Mouse (Mus musculus): Measurements from ENCODE around the gene Camsap3. TPM values are rescaled to one million over a fixed set of nuclear protein-coding genes. Genes with fewer than 3 reads are reported as not detected.

The Camsap3 gene
- total and polyA plus RNA-seq, 3 experiments = 0.36 to 0.51 TPM; not detected in 1

- dilution Hi-C loops (cut with MboI; ENCODE audit: extremely low pct_ligation_motif_present, extremely low pct_unique_long_range_greater_than_20kb, low sequenced_read_pairs) (no loop called here), in situ Hi-C loops (cut with MboI; ENCODE audit: low pct_ligation_motif_present, low pct_unique_long_range_greater_than_20kb, low sequenced_read_pairs) (no loop called here)
- no peaks in the 10 kb centered on the region for H3K9me3 ChIP-seq (replicated peaks; ENCODE audit: low read length)
- H3K27me3 ChIP-seq (replicated peaks) = no peaks in the 10 kb centered on the region
- no peaks in the 10 kb centered on the region for H3K36me3 ChIP-seq (replicated peaks in 1 of 2; ENCODE audit: control insufficient read depth in 1 of 2, insufficient read depth in 1 of 2, low read length in 1 of 2)
- H3K4me1 ChIP-seq (ENCODE audit: control insufficient read depth in 1 of 2, insufficient read depth in 2 of 2) = peaks cover 5 to 21% of the 10 kb centered on the region in 2 experiments
- H3K9ac ChIP-seq (ENCODE audit: insufficient read depth, low read depth) = no peak overlapping the region
- H3K4me2 ChIP-seq (ENCODE audit: insufficient read depth, low read depth, poor library complexity, severe bottlenecking) = peak overlapping the region; percentile 42; the same call in 1 of the 2 replicates
- DNase-seq (ENCODE audit: extremely low read depth) = no peak
- H3K4me3 ChIP-seq (replicated peaks in 1 of 3; ENCODE audit: low read depth in 2 of 3, low read length in 2 of 3, poor library complexity in 1 of 3) = no peak overlapping the region
- no peaks in the 10 kb centered on the region for H3K79me2 ChIP-seq (replicated peaks; ENCODE audit: control insufficient read depth, extremely low read depth, insufficient read depth, poor library complexity, severe bottlenecking)
- no peak overlapping the region for H3K27ac ChIP-seq (ENCODE audit: insufficient read depth, low read depth)
- TF ChIP-seq BHLHE40 (IDR thresholded peaks at IDR 0.05; ENCODE audit: low read depth, low read length) (peak; percentile 92), MAFK (IDR thresholded peaks at IDR 0.05; ENCODE audit: insufficient replicate concordance, low read length) (no peak)
Observed at GRCm38 (mm10) chr8:3654726-3655508, 67.8 kb downstream of the Camsap3 start.

- Histone ChIP-seq H3K36me3 (replicated peaks in 1 of 2; ENCODE audit: control insufficient read depth in 1 of 2, insufficient read depth in 1 of 2, low read length in 1 of 2) (no peaks in the 10 kb centered on the region), H3K9ac (ENCODE audit: insufficient read depth, low read depth) (no peak within 1 kb of the TSS), H3K4me2 (ENCODE audit: insufficient read depth, low read depth, poor library complexity, severe bottlenecking) (peak within 1 kb of the TSS; percentile 42; the same call in 1 of the 2 replicates), H3K79me2 (replicated peaks; ENCODE audit: control insufficient read depth, extremely low read depth, insufficient read depth, poor library complexity, severe bottlenecking) (no peaks in the 10 kb centered on the region), H3K27ac (ENCODE audit: insufficient read depth, low read depth) (no peak within 1 kb of the TSS), H3K4me3 (replicated peaks in 1 of 3; ENCODE audit: low read depth in 2 of 3, low read length in 2 of 3, poor library complexity in 1 of 3) (no peak within 1 kb of the TSS), H3K27me3 (replicated peaks) (no peaks in the 10 kb centered on the region), H3K4me1 (ENCODE audit: control insufficient read depth in 1 of 2, insufficient read depth in 2 of 2) (peaks cover 5 to 26% of the 10 kb centered on the region in 2 experiments), H3K9me3 (replicated peaks; ENCODE audit: low read length) (no peaks in the 10 kb centered on the region)
- no peak for DNase-seq (ENCODE audit: extremely low read depth)
- no peak for TF ChIP-seq MAFK (IDR thresholded peaks at IDR 0.05; ENCODE audit: insufficient replicate concordance, low read length)
- no peak for TF ChIP-seq POLR2AphosphoS2 (IDR thresholded peaks at IDR 0.05; ENCODE audit: low read depth, low read length)
- dilution Hi-C loops (cut with MboI; ENCODE audit: extremely low pct_ligation_motif_present, extremely low pct_unique_long_range_greater_than_20kb, low sequenced_read_pairs) (no loop called here), in situ Hi-C loops (cut with MboI; ENCODE audit: low pct_ligation_motif_present, low pct_unique_long_range_greater_than_20kb, low sequenced_read_pairs) (no loop called here)
Observed at GRCm38 (mm10) chr8:3655526-3655925, 68.4 kb downstream of the Camsap3 start, which contains the start of gene Retn. Gene Retn, plus strand, starts transcription at chr8:3655770.

- no peak overlapping the region for H3K9ac ChIP-seq (ENCODE audit: insufficient read depth, low read depth)
- H3K27me3 ChIP-seq (replicated peaks) = no peaks in the 10 kb centered on the region
- H3K4me2 ChIP-seq (ENCODE audit: insufficient read depth, low read depth, poor library complexity, severe bottlenecking) = 0 out of 2 replicates have a peak overlapping the region, but pooled peaks have one; percentile 11
- no peak for DNase-seq (ENCODE audit: extremely low read depth)
- no peaks in the 10 kb centered on the region for H3K79me2 ChIP-seq (replicated peaks; ENCODE audit: control insufficient read depth, extremely low read depth, insufficient read depth, poor library complexity, severe bottlenecking)
- no peak overlapping the region for H3K4me3 ChIP-seq (replicated peaks in 1 of 3; ENCODE audit: low read depth in 2 of 3, low read length in 2 of 3, poor library complexity in 1 of 3)
- H3K27ac ChIP-seq (ENCODE audit: insufficient read depth, low read depth) = no peak overlapping the region
- H3K36me3 ChIP-seq (replicated peaks in 1 of 2; ENCODE audit: control insufficient read depth in 1 of 2, insufficient read depth in 1 of 2, low read length in 1 of 2) = no peaks in the 10 kb centered on the region
- no peaks in the 10 kb centered on the region for H3K9me3 ChIP-seq (replicated peaks; ENCODE audit: low read length)
- no peak for TF ChIP-seq BHLHE40 (IDR thresholded peaks at IDR 0.05; ENCODE audit: low read depth, low read length)
- TF ChIP-seq HCFC1 (IDR thresholded peaks at IDR 0.05; ENCODE audit: low read depth, low read length) = no peak
- no peak for TF ChIP-seq POLR2AphosphoS2 (IDR thresholded peaks at IDR 0.05; ENCODE audit: low read depth, low read length)
- TF ChIP-seq POLR2A (IDR thresholded peaks at IDR 0.05; ENCODE audit: low read depth, low read length) = no peak
- no peak for TF ChIP-seq ZMIZ1 (IDR thresholded peaks at IDR 0.05; ENCODE audit: low read depth, low read length)
- TF ChIP-seq CTCF (conservative IDR thresholded peaks at IDR 0.05 in 1 of 2, IDR thresholded peaks at IDR 0.05 in 1 of 2; ENCODE audit: low read depth in 2 of 2, low read length in 2 of 2) = no peak
- TF ChIP-seq USF1 (IDR thresholded peaks at IDR 0.05; ENCODE audit: low read depth, low read length) = no peak
- no peak for TF ChIP-seq TBP (conservative IDR thresholded peaks at IDR 0.05; ENCODE audit: low read depth, low read length)
- no peak for TF ChIP-seq MAZ (IDR thresholded peaks at IDR 0.05; ENCODE audit: low read depth, low read length)
- dilution Hi-C loops (cut with MboI; ENCODE audit: extremely low pct_ligation_motif_present, extremely low pct_unique_long_range_greater_than_20kb, low sequenced_read_pairs) (no loop called here), in situ Hi-C loops (cut with MboI; ENCODE audit: low pct_ligation_motif_present, low pct_unique_long_range_greater_than_20kb, low sequenced_read_pairs) (no loop called here)
- H3K4me1 ChIP-seq (ENCODE audit: control insufficient read depth in 1 of 2, insufficient read depth in 2 of 2) = peaks cover 9 to 31% of the 10 kb centered on the region in 2 experiments
Observed at GRCm38 (mm10) chr8:3656725-3657381, 69.8 kb downstream of the Camsap3 start.

Other genes with a start within 250 kb of the Camsap3 start
- not detected in 2 replicates for gene A430078G23Rik, start 233.9 kb upstream of the Camsap3 start, total RNA-seq (2012; rRNA removed)
- gene A430078G23Rik, start 233.9 kb upstream of the Camsap3 start, total RNA-seq (2014; rRNA removed) = not detected in 2 replicates
- gene A430078G23Rik, start 233.9 kb upstream of the Camsap3 start, polyA plus RNA-seq (2012; ENCODE audit: insufficient read length, low read depth) = not detected in 2 replicates
- gene Arhgef18, start 194.3 kb upstream of the Camsap3 start, total RNA-seq (2012; rRNA removed) = 0.17 and 0.21 TPM in 2 replicates
- gene Arhgef18, start 194.3 kb upstream of the Camsap3 start, total RNA-seq (2014; rRNA removed) = 0.12 TPM in 1 of 2 replicates, not detected in the other
- gene Arhgef18, start 194.3 kb upstream of the Camsap3 start, polyA plus RNA-seq (2012; ENCODE audit: insufficient read length, low read depth) = 0.26 and 0.27 TPM in 2 replicates
- gene Pex11g, start 119.6 kb upstream of the Camsap3 start, total RNA-seq (2012; rRNA removed) = 4.9 and 5.9 TPM in 2 replicates
- 1.3 and 2.4 TPM in 2 replicates for gene Pex11g, start 119.6 kb upstream of the Camsap3 start, total RNA-seq (2014; rRNA removed)
- gene Pex11g, start 119.6 kb upstream of the Camsap3 start, polyA plus RNA-seq (2012; ENCODE audit: insufficient read length, low read depth) = 1.9 and 2.7 TPM in 2 replicates
- gene Tex45, start 116.4 kb upstream of the Camsap3 start, total RNA-seq (2012; rRNA removed) = not detected in 2 replicates
- not detected in 2 replicates for gene Tex45, start 116.4 kb upstream of the Camsap3 start, total RNA-seq (2014; rRNA removed)
- not detected in 2 replicates for gene Tex45, start 116.4 kb upstream of the Camsap3 start, polyA plus RNA-seq (2012; ENCODE audit: insufficient read length, low read depth)
- 0.25 and 0.64 TPM in 2 replicates for gene Zfp358, start 94.2 kb upstream of the Camsap3 start, total RNA-seq (2012; rRNA removed)
- gene Zfp358, start 94.2 kb upstream of the Camsap3 start, total RNA-seq (2014; rRNA removed) = 0.54 TPM in 1 of 2 replicates, not detected in the other
- 0.17 TPM in 1 of 2 replicates, not detected in the other for gene Zfp358, start 94.2 kb upstream of the Camsap3 start, polyA plus RNA-seq (2012; ENCODE audit: insufficient read length, low read depth)
- 18.1 and 20.5 TPM in 2 replicates for gene Mcoln1, start 86.8 kb upstream of the Camsap3 start, total RNA-seq (2012; rRNA removed)
- gene Mcoln1, start 86.8 kb upstream of the Camsap3 start, total RNA-seq (2014; rRNA removed) = 11.5 and 13.0 TPM in 2 replicates
- gene Mcoln1, start 86.8 kb upstream of the Camsap3 start, polyA plus RNA-seq (2012; ENCODE audit: insufficient read length, low read depth) = 26.5 and 28.0 TPM in 2 replicates
- gene Pnpla6, start 71.9 kb upstream of the Camsap3 start, total RNA-seq (2012; rRNA removed) = 27.7 and 29.6 TPM in 2 replicates
- gene Pnpla6, start 71.9 kb upstream of the Camsap3 start, total RNA-seq (2014; rRNA removed) = 12.5 and 13.7 TPM in 2 replicates
- gene Pnpla6, start 71.9 kb upstream of the Camsap3 start, polyA plus RNA-seq (2012; ENCODE audit: insufficient read length, low read depth) = 38.6 and 39.8 TPM in 2 replicates
- 0.84 and 1.1 TPM in 2 replicates for gene C330021F23Rik, start 19.3 kb upstream of the Camsap3 start, total RNA-seq (2012; rRNA removed)
- gene C330021F23Rik, start 19.3 kb upstream of the Camsap3 start, total RNA-seq (2014; rRNA removed) = not detected in 2 replicates
- gene C330021F23Rik, start 19.3 kb upstream of the Camsap3 start, polyA plus RNA-seq (2012; ENCODE audit: insufficient read length, low read depth) = 0.60 and 1.0 TPM in 2 replicates
- gene Xab2, start 34.0 kb downstream of the Camsap3 start, total RNA-seq (2012; rRNA removed) = 60.7 and 62.7 TPM in 2 replicates
- gene Xab2, start 34.0 kb downstream of the Camsap3 start, total RNA-seq (2014; rRNA removed) = 46.1 and 49.9 TPM in 2 replicates
- 57.1 and 62.0 TPM in 2 replicates for gene Xab2, start 34.0 kb downstream of the Camsap3 start, polyA plus RNA-seq (2012; ENCODE audit: insufficient read length, low read depth)
- 70.2 and 85.3 TPM in 2 replicates for gene Pet100, start 34.3 kb downstream of the Camsap3 start, total RNA-seq (2012; rRNA removed)
- 38.8 and 39.0 TPM in 2 replicates for gene Pet100, start 34.3 kb downstream of the Camsap3 start, total RNA-seq (2014; rRNA removed)
- 62.7 and 86.0 TPM in 2 replicates for gene Pet100, start 34.3 kb downstream of the Camsap3 start, polyA plus RNA-seq (2012; ENCODE audit: insufficient read length, low read depth)
- gene Pcp2, start 38.3 kb downstream of the Camsap3 start, total RNA-seq (2012; rRNA removed) = 0.29 and 0.38 TPM in 2 replicates
- not detected in 2 replicates for gene Pcp2, start 38.3 kb downstream of the Camsap3 start, total RNA-seq (2014; rRNA removed)
- gene Pcp2, start 38.3 kb downstream of the Camsap3 start, polyA plus RNA-seq (2012; ENCODE audit: insufficient read length, low read depth) = 0.56 TPM in 1 of 2 replicates, not detected in the other
- 92.1 and 123 TPM in 2 replicates for gene Stxbp2, start 43.7 kb downstream of the Camsap3 start, total RNA-seq (2012; rRNA removed)
- 53.9 and 60.9 TPM in 2 replicates for gene Stxbp2, start 43.7 kb downstream of the Camsap3 start, total RNA-seq (2014; rRNA removed)
- 136 and 149 TPM in 2 replicates for gene Stxbp2, start 43.7 kb downstream of the Camsap3 start, polyA plus RNA-seq (2012; ENCODE audit: insufficient read length, low read depth)
- gene Retn, start 68.5 kb downstream of the Camsap3 start, total RNA-seq (2012; rRNA removed) = not detected in 2 replicates
- not detected in 2 replicates for gene Retn, start 68.5 kb downstream of the Camsap3 start, total RNA-seq (2014; rRNA removed)
- 0.27 TPM in 1 of 2 replicates, not detected in the other for gene Retn, start 68.5 kb downstream of the Camsap3 start, polyA plus RNA-seq (2012; ENCODE audit: insufficient read length, low read depth)
- gene Mcemp1, start 78.5 kb downstream of the Camsap3 start, total RNA-seq (2012; rRNA removed) = 0.17 TPM in 1 of 2 replicates, not detected in the other
- 0.39 and 0.66 TPM in 2 replicates for gene Mcemp1, start 78.5 kb downstream of the Camsap3 start, total RNA-seq (2014; rRNA removed)
- gene Mcemp1, start 78.5 kb downstream of the Camsap3 start, polyA plus RNA-seq (2012; ENCODE audit: insufficient read length, low read depth) = 0.36 and 0.55 TPM in 2 replicates
- not detected in 2 replicates for gene Fcor, start 85.1 kb downstream of the Camsap3 start, total RNA-seq (2012; rRNA removed)
- gene Fcor, start 85.1 kb downstream of the Camsap3 start, total RNA-seq (2014; rRNA removed) = not detected in 2 replicates
- 0.63 and 0.67 TPM in 2 replicates for gene Fcor, start 85.1 kb downstream of the Camsap3 start, polyA plus RNA-seq (2012; ENCODE audit: insufficient read length, low read depth)
- 21.5 and 22.2 TPM in 2 replicates for gene Trappc5, start 89.0 kb downstream of the Camsap3 start, total RNA-seq (2012; rRNA removed)
- gene Trappc5, start 89.0 kb downstream of the Camsap3 start, total RNA-seq (2014; rRNA removed) = 26.8 and 27.4 TPM in 2 replicates
- 22.4 and 24.4 TPM in 2 replicates for gene Trappc5, start 89.0 kb downstream of the Camsap3 start, polyA plus RNA-seq (2012; ENCODE audit: insufficient read length, low read depth)
- 0.71 and 1.5 TPM in 2 replicates for gene Fcer2a, start 106.9 kb downstream of the Camsap3 start, total RNA-seq (2012; rRNA removed)
- 2.9 and 3.7 TPM in 2 replicates for gene Fcer2a, start 106.9 kb downstream of the Camsap3 start, total RNA-seq (2014; rRNA removed)
- gene Fcer2a, start 106.9 kb downstream of the Camsap3 start, polyA plus RNA-seq (2012; ENCODE audit: insufficient read length, low read depth) = 13.7 and 15.6 TPM in 2 replicates
- not detected in 2 replicates for gene Clec4g, start 133.4 kb downstream of the Camsap3 start, total RNA-seq (2012; rRNA removed)
- gene Clec4g, start 133.4 kb downstream of the Camsap3 start, total RNA-seq (2014; rRNA removed) = not detected in 2 replicates
- not detected in 2 replicates for gene Clec4g, start 133.4 kb downstream of the Camsap3 start, polyA plus RNA-seq (2012; ENCODE audit: insufficient read length, low read depth)
- gene Cd209a, start 161.7 kb downstream of the Camsap3 start, total RNA-seq (2012; rRNA removed) = not detected in 2 replicates
- not detected in 2 replicates for gene Cd209a, start 161.7 kb downstream of the Camsap3 start, total RNA-seq (2014; rRNA removed)
- gene Cd209a, start 161.7 kb downstream of the Camsap3 start, polyA plus RNA-seq (2012; ENCODE audit: insufficient read length, low read depth) = not detected in 2 replicates